Mouse (Mus musculus): ENCODE data around the gene Gm11639. TPM values are rescaled to one million over a fixed set of nuclear protein-coding genes. Genes with fewer than 3 reads are reported as not detected.

The Gm11639 gene
- total and polyA plus RNA-seq, 2 experiments from 2014 or later: 0.05 to 0.17 TPM

DNA sequence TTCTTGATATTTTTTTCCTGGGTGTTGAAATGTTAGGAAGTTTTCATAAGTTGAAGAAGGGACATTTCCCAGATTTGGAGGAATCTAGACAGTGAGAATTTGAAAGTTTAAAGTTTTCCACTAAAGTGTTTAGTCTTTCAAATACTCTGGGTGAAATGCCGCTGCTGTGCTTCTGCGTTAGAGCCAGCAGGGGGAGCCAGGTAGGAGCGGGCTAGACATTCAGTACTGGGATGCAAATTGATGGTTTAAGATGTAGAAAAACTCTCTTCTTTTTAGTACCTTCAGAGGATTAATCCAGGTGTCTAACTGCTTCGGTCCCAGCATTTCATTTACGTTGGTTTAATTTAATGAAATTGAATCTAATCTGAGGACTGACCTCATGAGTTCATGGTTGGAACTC, 82.6 kb downstream of the Gm11639 start:
- Histone ChIP-seq H3K4me1 (ENCODE audit: insufficient read depth) (no peaks in the 10 kb centered on the region), H3K27me3 (ENCODE audit: insufficient read depth, low read length) (no peaks in the 10 kb centered on the region), H3K9me3 (ENCODE audit: low read length) (no peaks in the 10 kb centered on the region), H3K36me3 (ENCODE audit: insufficient read depth) (no peaks in the 10 kb centered on the region), H3K4me2 (ENCODE audit: low read depth) (no peak overlapping the region), H3K4me3 (ENCODE audit: low read depth, low read length) (no peak overlapping the region), H3K27ac (ENCODE audit: low read depth, low read length) (no peak overlapping the region), H3K9ac (no peak overlapping the region)
- peak; percentile 64 for TF ChIP-seq CTCF (IDR thresholded peaks at IDR 0.05; ENCODE audit: low read depth)
- WGBS: 13% methylated on average over 5 of the region's 5 CpGs
- ATAC-seq (no peak), DNase-seq (peak; percentile 41)

DNA sequence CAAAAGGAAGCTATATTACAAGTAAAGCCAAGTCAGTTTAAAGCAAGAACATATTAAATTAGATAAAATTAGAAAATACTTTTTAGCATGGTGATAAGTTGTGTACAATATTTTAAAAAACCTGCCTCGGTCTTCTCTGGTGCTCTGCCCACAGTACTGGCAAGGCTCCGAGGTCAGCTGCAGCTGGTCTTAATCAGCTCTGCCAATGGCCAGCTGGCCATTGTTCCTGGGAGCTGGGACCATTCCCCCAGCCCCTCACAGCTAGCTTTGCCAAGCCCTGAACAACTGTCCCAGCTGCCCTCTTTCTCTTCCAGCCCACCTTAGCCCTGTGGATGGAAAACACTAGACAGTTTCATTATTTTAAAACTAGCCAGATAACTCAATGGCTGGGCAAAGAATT, 93.3 kb downstream of the Gm11639 start:
- TF ChIP-seq CTCF (IDR thresholded peaks at IDR 0.05; ENCODE audit: low read depth): no peak
- Histone ChIP-seq H3K4me2 (ENCODE audit: low read depth) (no peak overlapping the region), H3K9me3 (ENCODE audit: low read length) (no peaks in the 10 kb centered on the region), H3K9ac (no peak overlapping the region), H3K36me3 (ENCODE audit: insufficient read depth) (no peaks in the 10 kb centered on the region), H3K4me3 (ENCODE audit: low read depth, low read length) (no peak overlapping the region), H3K4me1 (ENCODE audit: insufficient read depth) (no peaks in the 10 kb centered on the region), H3K27me3 (ENCODE audit: insufficient read depth, low read length) (no peaks in the 10 kb centered on the region), H3K27ac (ENCODE audit: low read depth, low read length) (no peak overlapping the region)
- 62% methylated on average over 2 of the region's 2 CpGs for WGBS
- DNase-seq: no peak
- no peak for ATAC-seq

DNA sequence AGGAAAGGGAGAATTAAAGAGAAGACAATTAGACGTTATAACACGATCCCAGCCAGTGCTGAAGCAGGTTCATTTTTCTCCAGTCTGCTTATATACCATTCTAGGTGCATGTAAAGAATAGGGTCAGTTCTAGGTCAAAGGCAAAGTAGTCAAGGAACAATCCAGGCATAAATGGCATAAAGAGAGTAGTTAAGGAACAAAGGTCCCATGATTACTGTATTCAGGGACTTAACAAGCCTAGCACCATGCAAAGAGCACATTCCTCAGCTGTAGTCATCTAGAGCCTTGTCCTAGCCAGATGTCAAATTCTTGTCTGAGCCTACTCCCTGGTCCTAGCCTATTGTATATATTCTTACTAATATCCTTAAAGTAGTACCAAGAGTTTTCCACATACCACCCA, 259.2 kb downstream of the Gm11639 start:
- H3K27ac ChIP-seq (ENCODE audit: low read depth, low read length): no peak overlapping the region
- no peak for ATAC-seq
- no peak overlapping the region for H3K9ac ChIP-seq
- 88% methylated on average over 2 of the region's 2 CpGs for WGBS
- H3K27me3 ChIP-seq (ENCODE audit: insufficient read depth, low read length): no peaks in the 10 kb centered on the region
- H3K36me3 ChIP-seq (ENCODE audit: insufficient read depth): no peaks in the 10 kb centered on the region
- no peak overlapping the region for H3K4me3 ChIP-seq (ENCODE audit: low read depth, low read length)
- no peak overlapping the region for H3K4me2 ChIP-seq (ENCODE audit: low read depth)
- no peaks in the 10 kb centered on the region for H3K4me1 ChIP-seq (ENCODE audit: insufficient read depth)
- H3K9me3 ChIP-seq (ENCODE audit: low read length): no peaks in the 10 kb centered on the region
- no peak for TF ChIP-seq CTCF (IDR thresholded peaks at IDR 0.05; ENCODE audit: low read depth)
- no peak for DNase-seq

DNA sequence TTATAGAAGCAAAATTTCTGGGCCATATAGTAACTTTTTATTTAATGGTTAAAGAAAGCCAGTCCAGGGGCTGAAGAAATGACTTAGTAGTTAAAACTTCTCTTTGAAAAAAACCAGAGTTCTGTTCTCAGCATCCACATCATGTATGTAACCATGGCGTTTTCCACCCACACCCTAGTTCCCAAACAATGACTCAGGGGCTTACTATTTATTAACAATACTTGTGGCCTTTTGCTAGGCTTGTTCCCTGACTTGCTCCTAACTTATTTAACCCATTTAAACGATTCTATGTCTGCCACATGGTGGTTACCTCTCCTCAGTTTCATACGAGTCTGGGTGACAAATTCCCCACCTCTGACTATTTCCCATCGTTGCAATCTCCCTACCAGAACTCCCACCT, 266.8 kb downstream of the Gm11639 start:
- WGBS: 73% methylated on average over 4 of the region's 4 CpGs
- TF ChIP-seq CTCF (IDR thresholded peaks at IDR 0.05; ENCODE audit: low read depth): no peak
- H3K9me3 ChIP-seq (ENCODE audit: low read length): no peaks in the 10 kb centered on the region
- DNase-seq: no peak
- no peak overlapping the region for H3K4me3 ChIP-seq (ENCODE audit: low read depth, low read length)
- ATAC-seq: no peak
- no peak overlapping the region for H3K4me2 ChIP-seq (ENCODE audit: low read depth)
- no peaks in the 10 kb centered on the region for H3K36me3 ChIP-seq (ENCODE audit: insufficient read depth)
- H3K4me1 ChIP-seq (ENCODE audit: insufficient read depth): no peaks in the 10 kb centered on the region
- H3K9ac ChIP-seq: no peak overlapping the region
- H3K27me3 ChIP-seq (ENCODE audit: insufficient read depth, low read length): no peaks in the 10 kb centered on the region
- H3K27ac ChIP-seq (ENCODE audit: low read depth, low read length): no peak overlapping the region

DNA sequence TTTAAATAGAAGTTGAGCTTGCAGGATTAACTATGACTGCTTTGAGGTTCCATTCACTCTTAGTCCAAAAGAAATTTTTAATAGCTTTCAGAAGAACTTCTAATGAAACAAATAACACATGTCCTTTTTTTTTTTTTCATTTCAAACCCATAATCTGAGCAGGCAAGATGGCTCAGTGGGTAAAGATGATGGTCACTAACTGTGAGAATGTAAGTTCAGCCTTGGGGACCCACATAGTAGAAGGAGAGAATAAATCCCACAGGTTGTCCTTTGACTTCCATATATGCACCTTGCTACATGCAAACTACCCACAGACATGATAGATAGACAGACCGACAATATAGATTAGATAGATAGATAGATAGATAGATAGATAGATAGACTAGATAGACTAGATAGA, 282.4 kb downstream of the Gm11639 start:
- no peaks in the 10 kb centered on the region for H3K4me1 ChIP-seq (ENCODE audit: insufficient read depth)

DNA sequence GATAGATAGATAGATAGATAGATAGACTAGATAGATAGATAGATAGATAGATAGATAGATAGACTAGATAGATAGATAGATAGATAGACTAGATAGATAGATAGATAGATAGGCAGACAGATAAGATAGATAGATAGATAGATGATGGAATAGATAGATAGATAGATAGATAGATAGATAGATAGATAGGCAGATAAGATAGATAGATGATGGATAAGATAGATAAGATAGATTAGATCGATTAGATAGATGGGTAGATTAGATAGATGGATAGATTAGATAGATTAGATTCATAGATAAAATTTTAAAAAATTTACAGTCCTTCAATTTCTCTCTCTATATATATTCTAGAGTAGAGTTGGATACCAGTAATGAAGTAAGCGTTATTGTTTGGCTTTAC, 282.9 kb downstream of the Gm11639 start:
- no peaks in the 10 kb centered on the region for H3K9me3 ChIP-seq (ENCODE audit: low read length)
- no peak overlapping the region for H3K4me2 ChIP-seq (ENCODE audit: low read depth)
- no peak for DNase-seq
- H3K27me3 ChIP-seq (ENCODE audit: insufficient read depth, low read length): no peaks in the 10 kb centered on the region
- no peak for ATAC-seq
- H3K4me3 ChIP-seq (ENCODE audit: low read depth, low read length): no peak overlapping the region
- no peak for TF ChIP-seq CTCF (IDR thresholded peaks at IDR 0.05; ENCODE audit: low read depth)
- WGBS: 91% methylated on average over 2 of the region's 2 CpGs
- H3K27ac ChIP-seq (ENCODE audit: low read depth, low read length): no peak overlapping the region
- H3K36me3 ChIP-seq (ENCODE audit: insufficient read depth): no peaks in the 10 kb centered on the region
- H3K4me1 ChIP-seq (ENCODE audit: insufficient read depth): no peaks in the 10 kb centered on the region
- no peak overlapping the region for H3K9ac ChIP-seq

More for the DNA sequence above, 282.4 kb downstream of the Gm11639 start:
- no peak for TF ChIP-seq CTCF (IDR thresholded peaks at IDR 0.05; ENCODE audit: low read depth)
- 100% methylated on average over 1 of the region's 1 CpGs for WGBS
- DNase-seq (no peak), ATAC-seq (no peak)
- H3K27ac ChIP-seq (ENCODE audit: low read depth, low read length): no peak overlapping the region
- H3K4me3 ChIP-seq (ENCODE audit: low read depth, low read length): no peak overlapping the region
- no peaks in the 10 kb centered on the region for H3K27me3 ChIP-seq (ENCODE audit: insufficient read depth, low read length)
- H3K4me2 ChIP-seq (ENCODE audit: low read depth): no peak overlapping the region
- no peaks in the 10 kb centered on the region for H3K9me3 ChIP-seq (ENCODE audit: low read length)
- H3K9ac ChIP-seq: no peak overlapping the region
- no peaks in the 10 kb centered on the region for H3K36me3 ChIP-seq (ENCODE audit: insufficient read depth)

DNA sequence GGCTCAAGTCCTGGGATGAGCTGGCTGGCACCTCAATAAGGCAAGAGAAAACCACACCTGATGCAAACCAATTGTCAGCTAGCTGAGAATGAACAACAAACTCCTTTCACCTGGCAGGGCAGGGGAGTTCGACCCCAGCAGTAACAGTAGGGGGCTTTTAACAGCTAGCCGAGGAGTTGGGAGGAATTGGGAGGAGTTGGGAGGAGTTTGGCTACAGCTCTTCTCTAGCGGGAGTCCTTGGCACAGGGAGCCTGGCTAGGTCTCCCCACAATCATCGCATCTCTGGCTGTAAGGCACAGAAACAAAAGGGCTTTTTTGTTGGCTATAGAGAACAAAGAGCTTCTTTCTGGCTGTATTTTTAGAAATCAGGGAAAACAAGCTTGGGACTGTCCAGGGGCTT, 285.8 kb downstream of the Gm11639 start:
- Histone ChIP-seq H3K27me3 (ENCODE audit: insufficient read depth, low read length) (no peaks in the 10 kb centered on the region), H3K4me1 (ENCODE audit: insufficient read depth) (no peaks in the 10 kb centered on the region), H3K27ac (ENCODE audit: low read depth, low read length) (no peak overlapping the region), H3K36me3 (ENCODE audit: insufficient read depth) (no peaks in the 10 kb centered on the region), H3K9ac (no peak overlapping the region), H3K4me3 (ENCODE audit: low read depth, low read length) (no peak overlapping the region), H3K9me3 (ENCODE audit: low read length) (no peaks in the 10 kb centered on the region), H3K4me2 (ENCODE audit: low read depth) (no peak overlapping the region)
- TF ChIP-seq CTCF (IDR thresholded peaks at IDR 0.05; ENCODE audit: low read depth): no peak
- WGBS: 2% methylated on average over 4 of the region's 4 CpGs
- DNase-seq: peak; percentile 22
- ATAC-seq: no peak

DNA sequence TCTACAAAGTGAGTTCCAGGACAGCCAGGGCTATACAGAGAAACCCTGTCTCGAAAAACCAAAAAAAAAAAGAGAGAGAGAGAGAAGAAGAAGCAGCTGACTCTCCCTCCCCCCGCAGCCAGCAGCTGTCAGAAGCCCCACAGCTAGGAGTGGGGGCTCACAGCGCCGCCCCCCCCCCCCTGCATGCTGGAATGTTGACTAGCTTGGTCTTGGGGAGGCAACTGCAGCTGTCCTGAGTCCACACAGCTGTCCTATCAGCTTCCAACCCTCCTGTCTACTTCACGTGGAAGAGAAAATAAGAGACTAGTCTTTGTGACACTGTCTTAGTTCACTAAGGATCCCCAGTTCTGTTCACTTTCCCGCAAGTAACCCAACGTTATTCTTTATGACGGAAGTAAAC, 287.0 kb downstream of the Gm11639 start:
- DNase-seq: no peak
- Histone ChIP-seq H3K27me3 (ENCODE audit: insufficient read depth, low read length) (no peaks in the 10 kb centered on the region), H3K4me1 (ENCODE audit: insufficient read depth) (no peaks in the 10 kb centered on the region)

More for the DNA sequence above, 287.0 kb downstream of the Gm11639 start:
- no peak for TF ChIP-seq CTCF (IDR thresholded peaks at IDR 0.05; ENCODE audit: low read depth)
- Histone ChIP-seq H3K9me3 (ENCODE audit: low read length) (no peaks in the 10 kb centered on the region), H3K4me2 (ENCODE audit: low read depth) (no peak overlapping the region), H3K27ac (ENCODE audit: low read depth, low read length) (no peak overlapping the region), H3K36me3 (ENCODE audit: insufficient read depth) (no peaks in the 10 kb centered on the region), H3K4me3 (ENCODE audit: low read depth, low read length) (no peak overlapping the region), H3K9ac (no peak overlapping the region)
- WGBS: 76% methylated on average over 8 of the region's 8 CpGs
- no peak for ATAC-seq
